Mouse (Mus musculus): ENCODE measurements around the gene Speer4c. TPM values are rescaled to one million over a fixed set of nuclear protein-coding genes. Genes with fewer than 3 reads are reported as not detected.
"Not testable (repeated sequence)": the region's sequence is repeated elsewhere in the genome, so short reads cannot be mapped to it uniquely, and the experiment has no call there.

Gene Speer4c
- total RNA-seq (2022): not detected

DNA sequence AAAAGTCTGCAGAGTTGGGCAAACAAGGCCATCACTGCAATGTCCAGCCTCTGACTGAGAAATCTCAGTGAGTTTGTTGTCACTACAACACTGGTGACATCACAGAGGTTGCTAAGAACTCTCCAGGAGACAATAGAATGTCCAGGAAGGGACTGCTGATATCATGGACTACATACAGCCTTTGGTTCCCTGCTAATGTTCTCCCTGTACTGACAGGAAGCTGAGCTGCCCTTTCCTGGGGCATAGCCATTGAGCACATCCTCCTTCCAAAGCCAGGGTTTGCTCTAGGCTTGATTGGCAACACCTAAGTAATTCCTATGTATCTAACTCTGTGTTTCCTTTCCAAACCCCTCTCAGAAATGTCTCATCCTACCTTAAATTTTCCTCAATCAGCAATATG lies at the start of gene Speer4c:
Speer4c (minus strand) TSS at position 101 of the 400 bp plus-strand sequence.
- DNase-seq: not testable (repeated sequence)

GRCm38 (mm10) chr5:15747478-15748255 lies 33.6 kb upstream of the Speer4c start:
- DNase-seq: no peak

DNA sequence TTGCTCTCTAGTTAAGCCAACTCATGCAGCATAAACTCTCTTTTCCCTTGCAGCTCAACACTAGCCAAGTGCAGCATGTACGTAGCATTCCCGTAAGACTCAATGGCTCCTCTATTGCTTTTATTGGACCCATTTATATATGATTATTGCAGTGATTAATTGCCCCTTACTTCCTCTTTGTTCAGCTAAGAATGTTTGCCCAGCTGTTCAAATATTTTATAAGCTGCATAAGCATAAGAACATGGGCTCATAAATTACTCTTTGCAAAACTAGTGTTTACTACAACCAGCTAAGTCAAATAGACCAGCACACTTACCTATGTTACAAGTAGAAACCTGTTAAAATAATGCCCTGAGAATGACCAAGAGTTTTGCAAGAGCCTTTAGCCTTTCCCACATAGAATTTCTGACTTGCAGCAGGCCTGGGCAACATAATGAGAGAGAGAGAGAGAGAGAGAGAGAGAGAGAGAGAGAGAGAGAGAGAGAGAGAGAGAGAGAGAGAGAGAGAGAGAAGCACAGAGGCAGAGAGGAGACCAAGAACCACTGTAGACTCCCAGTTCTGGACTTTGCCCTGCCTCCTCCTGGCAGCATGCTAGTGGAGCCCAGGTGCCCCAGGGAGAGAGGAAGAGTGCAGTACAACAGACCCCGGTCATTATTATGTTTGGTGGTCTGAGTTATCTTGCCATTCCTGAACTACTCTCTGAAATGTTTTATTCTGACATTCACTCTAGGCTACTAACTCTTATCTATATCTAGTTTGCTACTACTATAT lies 20.2 kb upstream of the Speer4c start:
- no peak for DNase-seq

GRCm38 (mm10) chr5:15702891-15703290 lies 11.2 kb downstream of the Speer4c start:
- DNase-seq: not testable (repeated sequence)

- not testable (repeated sequence) for DNase-seq
Observed at GRCm38 (mm10) chr5:15697719-15698118, 16.4 kb downstream of the Speer4c start.

- DNase-seq: not testable (repeated sequence)
Observed at GRCm38 (mm10) chr5:15691849-15692248, 22.2 kb downstream of the Speer4c start.

DNA sequence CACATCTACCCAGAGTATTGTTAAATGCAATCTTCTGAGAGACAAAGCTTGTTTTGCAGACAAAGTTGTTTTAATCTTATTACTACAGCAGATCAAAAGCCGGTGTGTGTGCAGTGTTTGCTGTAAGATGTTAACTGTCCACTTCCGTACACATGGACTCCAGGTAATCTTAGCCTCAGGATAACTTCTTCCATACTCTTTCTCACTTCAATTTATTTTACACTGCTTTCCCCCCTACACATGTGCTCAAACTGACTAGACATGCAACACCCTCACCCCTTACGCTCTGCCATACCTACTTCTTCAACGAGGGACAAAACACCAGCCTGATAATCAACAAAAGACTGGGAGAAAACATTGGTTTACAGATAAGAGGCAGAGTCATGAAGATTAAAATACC lies 23.2 kb downstream of the Speer4c start:
- DNase-seq: not testable (repeated sequence)

GRCm38 (mm10) chr5:15689659-15690213 lies 24.3 kb downstream of the Speer4c start:
- not testable (repeated sequence) for DNase-seq

DNA sequence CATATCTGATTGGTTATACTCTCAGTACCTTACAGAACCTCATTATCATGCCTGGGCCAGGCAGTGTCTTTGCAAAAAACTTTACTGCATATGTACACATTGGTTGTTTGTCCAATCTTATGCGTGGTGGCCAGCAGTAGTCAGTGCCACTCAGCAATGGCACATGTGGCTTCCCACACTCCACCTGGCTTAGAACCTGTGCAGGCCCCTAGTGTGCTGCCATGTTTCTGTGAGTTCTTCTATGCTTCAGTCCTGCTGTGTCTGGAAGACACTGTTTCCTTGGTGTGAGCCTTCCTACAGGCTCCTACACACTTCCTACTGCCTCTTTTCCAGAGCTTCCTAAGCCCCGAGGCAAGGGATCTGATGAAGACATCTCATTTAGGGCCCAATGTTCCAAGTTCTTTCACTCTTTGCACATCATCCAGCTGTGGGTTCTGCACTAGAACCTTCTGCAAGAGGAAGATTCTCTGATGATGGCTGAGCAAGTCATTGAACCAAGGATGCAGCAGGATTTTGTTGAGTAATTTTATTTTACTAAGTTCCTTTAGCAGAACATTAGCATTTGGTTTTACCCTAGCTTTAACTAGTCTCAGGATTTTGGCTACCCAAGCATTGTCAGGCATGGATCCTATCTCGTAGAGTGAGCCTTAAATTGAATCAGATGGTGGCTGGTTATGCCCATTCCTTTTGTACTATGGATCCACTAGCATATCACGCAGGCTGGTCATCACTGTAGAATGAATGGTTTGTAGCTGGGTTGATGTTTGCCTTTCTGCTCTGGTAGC lies 25.0 kb downstream of the Speer4c start:
- not testable (repeated sequence) for DNase-seq

DNA sequence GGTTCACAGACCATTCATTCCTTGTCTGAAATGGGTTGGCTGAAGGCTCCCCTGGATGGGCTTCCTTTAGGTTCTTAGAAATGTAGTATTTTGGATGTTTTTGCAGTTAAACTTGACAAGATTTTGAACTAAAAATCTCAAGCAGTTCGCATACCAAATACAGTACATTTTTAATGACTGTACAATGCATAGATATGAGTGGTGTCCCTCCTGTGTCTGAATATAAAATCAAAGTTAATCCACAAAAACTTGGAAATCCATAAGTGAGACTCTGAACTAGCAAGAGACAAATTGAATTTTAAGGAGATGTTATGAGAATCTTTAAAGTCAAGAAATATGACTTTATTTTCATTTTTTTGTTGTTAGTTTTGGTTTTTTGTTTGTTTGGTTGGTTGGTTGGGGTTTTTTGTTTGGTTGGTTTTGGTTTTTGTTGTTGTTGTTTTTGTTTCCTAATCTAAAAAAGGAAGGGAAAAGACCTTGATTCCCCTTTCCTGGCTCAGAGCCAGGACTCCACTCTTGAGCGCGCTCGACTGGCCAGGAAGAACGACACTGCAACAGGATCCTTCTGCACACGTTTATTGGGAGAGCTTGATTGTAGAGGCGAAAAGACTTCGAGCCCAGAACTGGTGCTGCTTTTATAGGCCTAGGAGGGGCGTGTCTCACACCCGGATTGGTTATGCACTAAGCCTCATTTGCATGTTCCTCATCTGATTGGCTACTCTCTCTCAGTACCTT lies 32.6 kb downstream of the Speer4c start:
- not testable (repeated sequence) for DNase-seq

DNA sequence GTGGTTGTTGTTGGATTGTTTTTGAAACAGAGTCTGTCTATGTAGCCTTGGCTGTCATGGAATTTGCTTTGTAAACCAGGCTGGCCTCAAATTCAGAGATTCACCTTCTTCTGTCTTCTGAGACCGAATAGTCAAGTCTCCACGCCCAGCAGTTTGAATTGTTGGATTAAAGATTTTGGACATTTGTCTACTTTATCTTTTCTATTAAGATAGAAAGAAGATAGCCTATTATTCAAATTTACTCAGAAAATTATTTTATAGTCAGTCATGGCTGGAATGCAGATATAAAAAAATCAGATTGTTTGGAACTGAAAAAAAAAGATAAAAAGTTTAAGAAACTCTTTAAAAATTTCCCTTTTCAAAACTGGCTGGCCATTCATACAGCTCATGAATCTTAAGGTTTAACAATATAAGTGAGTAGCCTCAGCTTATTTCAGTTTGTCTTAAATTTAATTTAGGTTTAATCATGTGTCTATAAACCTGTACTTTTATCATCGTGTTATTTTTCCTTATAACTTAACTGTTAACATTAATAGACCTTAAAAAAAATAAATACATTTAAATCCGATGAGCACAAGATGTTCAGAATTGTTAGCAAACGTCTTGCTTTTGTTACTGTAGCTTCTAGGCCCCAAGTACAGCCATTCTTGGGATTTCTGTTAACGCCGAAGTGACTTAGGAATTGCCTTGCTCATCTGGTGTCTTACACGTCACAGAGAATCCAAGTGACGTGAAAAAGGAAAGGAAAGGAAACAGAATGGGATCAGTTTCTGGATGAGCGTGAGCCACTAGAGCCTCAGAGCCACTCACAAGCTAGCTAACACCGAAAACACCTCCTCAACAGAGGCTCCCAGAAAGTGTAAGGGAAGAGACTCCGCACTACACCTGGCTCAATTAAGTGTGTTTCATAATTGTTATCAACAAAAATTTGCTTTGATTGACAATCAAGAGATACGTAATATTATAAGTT lies 33.8 kb downstream of the Speer4c start:
- DNase-seq: not testable (repeated sequence)

DNA sequence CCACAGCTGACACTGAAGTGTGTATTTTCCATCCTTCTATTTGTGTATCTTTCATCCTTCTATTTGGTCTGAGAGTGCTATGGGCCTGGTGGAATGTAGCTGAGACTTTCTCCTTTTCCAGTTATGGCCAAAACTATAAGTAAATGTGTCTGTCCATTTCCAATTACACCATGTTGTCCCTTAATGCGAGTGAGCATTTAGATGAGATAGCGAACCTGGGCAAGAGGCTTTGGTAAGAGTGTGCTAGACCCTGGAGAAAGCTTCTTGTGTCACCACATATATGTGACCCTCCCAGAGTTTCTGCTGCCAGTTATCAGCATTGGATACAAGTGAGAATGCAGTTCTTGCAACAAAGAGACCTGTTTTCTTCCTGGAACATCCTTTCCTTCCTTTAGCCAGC lies 35.2 kb downstream of the Speer4c start:
- DNase-seq: not testable (repeated sequence)

- not testable (repeated sequence) for DNase-seq
Observed at GRCm38 (mm10) chr5:15677750-15678149, 36.3 kb downstream of the Speer4c start.

GRCm38 (mm10) chr5:15674429-15675244 lies 39.4 kb downstream of the Speer4c start:
- not testable (repeated sequence) for DNase-seq

DNA sequence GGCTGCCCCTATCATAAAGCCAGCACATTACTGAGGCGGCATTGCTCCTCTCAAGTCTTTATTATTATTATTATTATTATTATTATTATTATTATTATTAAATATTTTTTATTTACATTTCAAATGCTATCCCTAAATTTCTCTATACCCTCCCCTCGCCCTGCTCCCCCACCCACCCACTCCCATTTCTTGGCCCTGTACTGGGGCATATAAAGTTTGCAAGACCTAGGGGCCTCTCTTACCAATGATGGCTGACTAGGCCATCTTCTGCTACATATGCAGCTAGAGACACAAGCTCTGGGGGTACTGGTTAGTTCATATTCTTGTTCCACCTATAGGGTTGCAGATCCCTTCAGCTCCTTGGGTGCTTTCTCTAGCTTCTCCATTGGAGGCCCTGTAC lies 40.1 kb downstream of the Speer4c start:
- not testable (repeated sequence) for DNase-seq

GRCm38 (mm10) chr5:15670789-15671188 lies 43.3 kb downstream of the Speer4c start:
- DNase-seq: not testable (repeated sequence)

GRCm38 (mm10) chr5:15663847-15664246 lies 50.2 kb downstream of the Speer4c start:
- DNase-seq: not testable (repeated sequence)
